Mouse (Mus musculus): ENCODE results near the gene Mrpl12.

DNA sequence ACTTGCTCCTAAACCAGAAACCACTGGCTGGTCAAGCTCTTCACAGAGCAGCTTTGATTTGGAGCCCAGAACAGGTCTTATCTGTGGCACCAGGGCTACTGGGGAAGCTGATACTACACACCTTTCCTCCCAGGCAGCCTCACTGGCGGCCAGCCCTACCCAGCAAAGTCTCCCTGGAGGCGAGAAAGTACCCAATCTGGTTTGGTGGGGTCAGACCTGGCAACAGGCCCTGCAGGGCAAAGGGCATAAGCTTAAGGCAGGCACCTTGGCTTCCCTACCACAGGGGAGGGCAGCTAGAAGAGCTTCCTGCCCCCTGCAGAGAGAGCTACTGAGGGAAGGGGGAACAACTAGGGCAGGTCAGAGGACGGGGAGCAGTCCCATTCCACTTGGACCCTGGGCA, 15.9 kb downstream of the Mrpl12 start:
- TF ChIP-seq CTCF (IDR thresholded peaks at IDR 0.05; ENCODE audit: borderline replicate concordance, insufficient read depth, low read length) (no peak), POLR2A (IDR thresholded peaks at IDR 0.05; ENCODE audit: low read depth, low read length) (no peak)

Data from embryonic fibroblast, embryonic 13.5 days (primary cell).